Comparison of ENCODE assay signal across 9 mouse cellular contexts in the genomic region with DNA sequence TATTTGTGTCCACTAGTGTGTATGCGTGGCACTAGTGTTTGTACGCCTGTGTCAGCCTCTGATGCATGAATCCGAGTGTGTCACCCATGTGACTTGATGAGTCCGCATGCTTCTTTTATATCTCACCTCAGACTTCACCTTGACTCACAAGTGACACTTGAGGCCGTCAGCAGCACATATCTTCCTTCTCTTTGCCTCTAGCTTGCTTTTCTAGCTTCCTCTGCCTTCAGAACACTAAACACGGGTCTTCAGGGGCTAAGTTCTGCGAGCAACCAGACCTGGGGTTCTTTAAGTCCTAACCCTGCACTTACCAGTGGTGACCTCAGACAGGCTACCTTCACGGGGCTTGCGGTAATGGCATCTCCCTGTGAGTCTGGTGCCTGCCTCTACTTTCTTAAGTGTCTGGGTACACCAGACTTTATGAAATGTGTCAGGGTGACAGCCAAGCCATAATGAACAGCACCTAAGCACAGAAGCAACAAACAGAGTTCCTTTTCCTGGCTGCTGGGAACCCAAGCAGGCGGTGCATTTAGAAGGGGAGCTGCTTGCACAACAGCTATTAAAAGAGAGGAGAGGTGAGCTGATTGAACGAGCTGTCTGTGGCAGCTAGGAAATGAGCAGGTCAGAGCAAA. TPM values are rescaled to one million over a fixed set of nuclear protein-coding genes. Genes with fewer than 3 reads are reported as not detected.
DNase-seq lines count a peak whose midpoint lies in the region; ATAC-seq lines count a peak whose summit lies in the region.
"Had no signal": no experiment of that assay in that cellular context is flagged by ENCODE, and none has a peak within 500 bp of the region (broad histone marks: within the 10 kb centered on the region; RNA-seq: fewer than 3 reads in every experiment).

No protein-coding gene starts in this region.

- ATAC-seq in kidney, embryonic 15.5 days (replicated peaks; ENCODE audit: low FRiP score): no peak
- ATAC-seq in hindbrain, embryonic 11.5 days (ENCODE audit: low FRiP score): no peak

- no peak overlapping the region for H3K9ac ChIP-seq in kidney, embryonic 15.5 days
- H3K9ac ChIP-seq in hindbrain, embryonic 11.5 days (ENCODE audit: low read depth, low read length): peak overlapping the region; percentile 38

- H3K4me3 ChIP-seq in kidney, embryonic 15.5 days (replicated peaks): no peak overlapping the region
- no peak overlapping the region for H3K4me3 ChIP-seq in brown adipose tissue, adult 24 weeks (ENCODE audit: insufficient read depth, low read depth, low read length)
- no peak overlapping the region for H3K4me3 ChIP-seq in hindbrain, embryonic 11.5 days (ENCODE audit: low read depth, low read length)
- H3K4me3 ChIP-seq in macrophage (ENCODE audit: inconsistent target): no peak overlapping the region

- peak overlapping the region; percentile 83 for H3K27ac ChIP-seq in kidney, embryonic 15.5 days
- peak overlapping the region; percentile 85 for H3K27ac ChIP-seq in brown adipose tissue, adult 24 weeks (replicated peaks; ENCODE audit: low read depth, low read length)
- H3K27ac ChIP-seq in hindbrain, embryonic 11.5 days (ENCODE audit: low read depth, low read length): peak overlapping the region; percentile 47
- H3K27ac ChIP-seq in macrophage: peak overlapping the region; percentile 99

- no peaks in the 10 kb centered on the region for H3K9me3 ChIP-seq in kidney, embryonic 15.5 days (replicated peaks)
- H3K9me3 ChIP-seq in hindbrain, embryonic 11.5 days (ENCODE audit: control insufficient read depth, low read length): no peaks in the 10 kb centered on the region
- H3K9me3 ChIP-seq: G1E had no signal

- no peaks in the 10 kb centered on the region for H3K27me3 ChIP-seq in kidney, embryonic 15.5 days
- no peaks in the 10 kb centered on the region for H3K27me3 ChIP-seq in hindbrain, embryonic 11.5 days (ENCODE audit: control insufficient read depth, insufficient read depth, low read length)

- WGBS in kidney, embryonic 15.5 days: 54% methylated on average over 11 of the region's 11 CpGs
- 66% methylated on average over 11 of the region's 11 CpGs for WGBS in hindbrain, embryonic 11.5 days
- 31% methylated on average over 11 of the region's 11 CpGs for WGBS in macrophage (ENCODE audit: missing documents)

- H3K36me3 ChIP-seq in kidney, embryonic 15.5 days: no peaks in the 10 kb centered on the region
- no peaks in the 10 kb centered on the region for H3K36me3 ChIP-seq in hindbrain, embryonic 11.5 days (ENCODE audit: control insufficient read depth, insufficient read depth, low read length)
- H3K36me3 ChIP-seq in macrophage (ENCODE audit: inconsistent target): no peaks in the 10 kb centered on the region
- H3K36me3 ChIP-seq: G1E had no signal

- no peaks in the 10 kb centered on the region for H3K79me2 ChIP-seq in macrophage (ENCODE audit: inconsistent target)

- peaks cover 55% of the 10 kb centered on the region for H3K4me1 ChIP-seq in kidney, embryonic 15.5 days
- H3K4me1 ChIP-seq in brown adipose tissue, adult 24 weeks (ENCODE audit: control insufficient read depth, insufficient read depth, insufficient read length, low read length): peaks cover 41% of the 10 kb centered on the region
- peaks cover 11% of the 10 kb centered on the region; the same call in 1 of the 2 replicates for H3K4me1 ChIP-seq in hindbrain, embryonic 11.5 days (replicated peaks; ENCODE audit: control insufficient read depth, insufficient read depth, low read length)

- H3K4me2 ChIP-seq in kidney, embryonic 15.5 days: peak overlapping the region; percentile 53
- H3K4me2 ChIP-seq in hindbrain, embryonic 11.5 days (replicated peaks; ENCODE audit: low read depth, low read length): no peak overlapping the region

- no peak for DNase-seq in kidney, postnatal 36 days
- DNase-seq in hindbrain, embryonic 11.5 days (ENCODE audit: low spot score): no peak
- DNase-seq in frontal cortex, postnatal 36 days (ENCODE audit: low spot score in 2 of 2): no peak
- DNase-seq in right cerebral cortex, postnatal 25 days: no peak
- DNase-seq in left cerebral cortex, adult 18-20 months (ENCODE audit: low spot score in 2 of 2): no peak

RNA-seq across cellular contexts. Expression of a gene that starts 51.9 kb away (rescaled TPM):
- polyA plus RNA-seq in kidney, embryonic 15.5 days (2015; fragmentation: Nextera tagmentation; extraction: Ambion mirVana): 40.7 and 43.9 TPM in 2 replicates
- polyA plus RNA-seq in brown adipose tissue, adult 24 weeks (2012; ENCODE audit: insufficient read depth, insufficient read length, missing spikeins): 7.1 and 23.0 TPM in 2 replicates
- 16.0 and 21.3 TPM in 2 replicates for polyA plus RNA-seq in hindbrain, embryonic 11.5 days (2014; fragmentation: Nextera tagmentation; extraction: Ambion mirVana)
- total RNA-seq in macrophage (2018; cell fraction: chromatin; rRNA removed): 10 to 100 TPM in 5 of 26 experiments, 1 to 10 TPM in 20, under 1 TPM in 1; 0.94 to 14.8 (median 5.9) TPM
- total RNA-seq in macrophage (2018; cell fraction: cytosol; rRNA removed): 10 to 100 TPM in 24 of 26 experiments, 1 to 10 TPM in 2; 7.3 to 28.3 (median 21.4) TPM
- total RNA-seq in macrophage (2018; cell fraction: nucleus; rRNA removed): 10 to 100 TPM in 24 of 26 experiments, 1 to 10 TPM in 2; 7.2 to 45.6 (median 16.6) TPM
- 9.1 to 32.1 TPM (median 10.4 TPM) in 3 replicates for polyA plus RNA-seq in macrophage (2018)
- 10 to 100 TPM; 91.6 to 93.6 TPM for total RNA-seq in left cerebral cortex, adult 18-20 months (2021)

Comparison
In these comparisons a context has a peak if more than half of its experiments do, and no peak if none do; other contexts are left out.
1. H3K27ac ChIP-seq: peak in every context shown above with its lines; median percentile 99 in macrophage; 85 in brown adipose tissue, adult 24 weeks; 83 in kidney, embryonic 15.5 days; 47 in hindbrain, embryonic 11.5 days.